Mouse (Mus musculus) small intestine, adult 2 months (tissue): ENCODE data around the gene Gskip. TPM values are rescaled to one million over a fixed set of nuclear protein-coding genes. Genes with fewer than 3 reads are reported as not detected.

Source experiments
- H3K27ac ChIP-seq: fragments of 200-500 bp; 2 replicates; pipeline ENCODE4 v1.5.1; 2012; ENCODE audit warnings: low read depth, low read length, control low read depth, inconsistent platforms; ENCODE audit not compliant: insufficient read depth
- H3K27me3 ChIP-seq: fragments of 200-500 bp; 2 replicates; pipeline ENCODE4 v1.6.1; 2012; ENCODE audit warnings: mild to moderate bottlenecking, moderate library complexity, low read length, inconsistent platforms; ENCODE audit not compliant: control insufficient read depth, insufficient read depth
- H3K36me3 ChIP-seq: fragments of 200-500 bp; 2 replicates; pipeline ENCODE4 v1.6.1; 2012; ENCODE audit warnings: mild to moderate bottlenecking, low read length, control low read depth, inconsistent platforms; ENCODE audit not compliant: control insufficient read depth, insufficient read depth
- H3K4me1 ChIP-seq: fragments of 200-500 bp; 2 replicates; pipeline ENCODE4 v1.6.1; 2012; ENCODE audit warnings: low read length, inconsistent platforms, mixed read lengths; ENCODE audit not compliant: control insufficient read depth, insufficient read depth, insufficient read length
- H3K4me3 ChIP-seq: fragments of 200-500 bp; 2 replicates; pipeline ENCODE4 v1.5.1; 2012; ENCODE audit warnings: low read depth, mild to moderate bottlenecking, control low read depth, inconsistent platforms, low read length, moderate library complexity
- CTCF ChIP-seq: fragments of 200-500 bp; IDR thresholded peaks from 2 replicates; pipeline ENCODE4 v1.5.1; 2012; ENCODE audit warnings: low read depth, mild to moderate bottlenecking, control low read depth, inconsistent platforms, low read length, moderate library complexity, mixed read lengths; ENCODE audit not compliant: insufficient replicate concordance, insufficient read length; ENCODE audit errors: extremely low read depth
- POLR2A ChIP-seq: fragments of 200-500 bp; IDR thresholded peaks from 2 replicates; pipeline ENCODE4 v1.6.1; 2012; ENCODE audit warnings: low read depth, mild to moderate bottlenecking, control low read depth, inconsistent platforms, low read length, moderate library complexity
- WGBS: fragments of 180-500 bp; shearing (Covaris S2); methylation state at CpG from one replicate; pipeline ENCODE4 v1.1.7; 2018; 5-methylcytosine and 5-hydroxymethylcytosine counted together
- polyA plus RNA-seq: library from polyadenylated mRNA; depleted of rRNA; stranded (reverse); fragments of >200 nt; gene quantifications from 2 replicates; pipeline ENCODE4 v1.2.3, GENCODE M21; 2012

Gskip gene
- polyA plus RNA-seq, 1 experiment, result 11.4 TPM

DNA sequence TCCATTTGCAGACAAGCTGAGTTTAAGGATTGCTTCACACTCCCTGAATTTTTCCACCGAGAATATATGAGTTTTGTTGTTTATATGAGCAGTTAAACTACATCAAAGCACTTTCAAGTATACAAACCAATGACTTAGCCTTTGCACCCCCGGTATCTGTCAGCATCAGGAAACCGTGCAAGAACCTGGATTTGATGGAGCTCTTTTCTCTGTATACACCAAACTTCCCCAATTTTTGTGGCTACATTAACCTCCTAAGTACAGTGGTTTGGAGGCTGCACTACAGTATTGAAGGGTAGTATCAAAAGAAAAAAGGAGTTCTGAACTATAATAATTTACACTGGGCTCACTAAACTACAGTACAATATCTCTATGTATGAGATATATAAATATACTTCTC, 5.9 kb upstream of the Gskip start:
- no peak overlapping the region for H3K27ac ChIP-seq
- peaks cover 3% of the 10 kb centered on the region; the same call in 1 of the 2 replicates for H3K4me1 ChIP-seq
- H3K4me3 ChIP-seq, result no peak overlapping the region
- 75% methylated on average over 3 of the region's 3 CpGs for WGBS
- TF ChIP-seq CTCF (no peak), POLR2A (no peak)
- H3K27me3 ChIP-seq, result no peaks in the 10 kb centered on the region
- H3K36me3 ChIP-seq, result peaks cover 17% of the 10 kb centered on the region

GRCm38 (mm10) chr12:105685001-105685691, 517 bp downstream of the Gskip start, which contains the start of gene Atg2b:
Gene Atg2b, minus strand, starts transcription at chr12:105685211.
- H3K27me3 ChIP-seq, result no peaks in the 10 kb centered on the region
- TF ChIP-seq POLR2A, result no peak; the same call in none of the 2 replicates
- TF ChIP-seq CTCF, result no peak
- peak within 1 kb of the TSS; percentile 90 for H3K4me3 ChIP-seq
- under 1% methylated on average over 73 of the region's 73 CpGs for WGBS
- H3K4me1 ChIP-seq, result peaks cover 5% of the 10 kb centered on the region
- H3K36me3 ChIP-seq, result peaks cover 1% of the 10 kb centered on the region; the same call in 1 of the 2 replicates
- peak within 1 kb of the TSS; percentile 77 for H3K27ac ChIP-seq

DNA sequence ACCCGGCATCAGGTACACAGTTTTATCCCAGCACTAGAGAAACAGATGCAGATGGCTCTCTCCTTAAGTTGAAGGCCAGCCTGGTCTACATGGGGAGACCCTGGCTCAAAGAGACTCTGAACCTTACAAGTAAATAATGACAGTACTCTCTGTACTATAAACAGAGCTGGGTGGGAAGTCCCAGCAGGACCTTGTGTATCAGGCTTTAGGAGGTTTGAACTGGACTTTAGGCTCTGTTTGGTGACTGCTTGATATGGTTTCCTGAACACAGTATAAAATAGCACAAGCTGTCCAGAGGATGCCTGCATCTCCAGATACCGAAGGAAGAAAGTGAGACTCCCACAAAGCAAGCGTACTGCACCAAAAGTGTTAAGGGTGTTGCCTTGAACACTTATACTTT, 2.2 kb downstream of the Gskip start:
- peak overlapping the region; percentile 72 for H3K27ac ChIP-seq
- peaks cover 2% of the 10 kb centered on the region for H3K36me3 ChIP-seq
- H3K4me1 ChIP-seq, result peaks cover 5% of the 10 kb centered on the region
- no peaks in the 10 kb centered on the region for H3K27me3 ChIP-seq
- WGBS, result 81% methylated on average over 3 of the region's 3 CpGs
- TF ChIP-seq CTCF (no peak), POLR2A (no peak)
- H3K4me3 ChIP-seq, result no peak overlapping the region

GRCm38 (mm10) chr12:105687416-105687815, 2.8 kb downstream of the Gskip start:
- peaks cover 5% of the 10 kb centered on the region for H3K4me1 ChIP-seq
- peak overlapping the region; percentile 72 for H3K27ac ChIP-seq
- WGBS, result 24% methylated on average over 4 of the region's 4 CpGs
- no peak for TF ChIP-seq POLR2A
- no peak for TF ChIP-seq CTCF
- peaks cover 6% of the 10 kb centered on the region for H3K36me3 ChIP-seq
- H3K4me3 ChIP-seq, result no peak overlapping the region
- H3K27me3 ChIP-seq, result no peaks in the 10 kb centered on the region

- Histone ChIP-seq H3K36me3 (peaks cover 6% of the 10 kb centered on the region), H3K4me3 (no peak overlapping the region), H3K27ac (no peak overlapping the region), H3K27me3 (no peaks in the 10 kb centered on the region), H3K4me1 (peaks cover 3% of the 10 kb centered on the region)
- TF ChIP-seq POLR2A (no peak), CTCF (no peak)
- WGBS, result 84% methylated on average over 4 of the region's 4 CpGs
Observed at GRCm38 (mm10) chr12:105688546-105688945, 3.9 kb downstream of the Gskip start.

DNA sequence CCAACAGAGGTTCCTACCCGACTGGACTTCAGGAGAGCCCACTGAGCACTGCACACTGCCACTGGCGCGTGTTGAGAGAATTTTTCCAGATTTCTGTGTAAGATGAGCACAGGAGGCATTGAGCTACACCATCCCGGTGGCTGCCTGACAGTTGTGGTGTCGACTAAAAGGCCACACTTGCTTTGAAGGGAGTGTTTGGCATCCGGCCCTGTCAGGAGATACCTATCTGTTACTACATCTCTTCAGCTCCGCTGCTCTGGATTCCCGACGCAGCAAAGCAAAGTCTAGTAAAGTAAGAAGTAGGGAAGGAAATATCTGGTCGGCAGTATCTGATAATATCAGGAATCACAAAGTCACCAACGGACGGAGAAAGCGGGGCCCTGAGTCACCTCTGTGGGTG, 4.8 kb downstream of the Gskip start:
- Histone ChIP-seq H3K27ac (no peak overlapping the region), H3K27me3 (no peaks in the 10 kb centered on the region), H3K36me3 (peaks cover 6% of the 10 kb centered on the region), H3K4me1 (peaks cover 3% of the 10 kb centered on the region), H3K4me3 (no peak overlapping the region)
- TF ChIP-seq POLR2A (no peak), CTCF (no peak)
- WGBS, result 90% methylated on average over 13 of the region's 13 CpGs

- H3K4me1 ChIP-seq, result no peaks in the 10 kb centered on the region
- no peak overlapping the region for H3K27ac ChIP-seq
- TF ChIP-seq CTCF, result no peak
- no peak for TF ChIP-seq POLR2A
- peaks cover 11% of the 10 kb centered on the region for H3K36me3 ChIP-seq
- H3K27me3 ChIP-seq, result no peaks in the 10 kb centered on the region
- no peak overlapping the region for H3K4me3 ChIP-seq
- WGBS, result 100% methylated on average over 2 of the region's 2 CpGs
Observed at GRCm38 (mm10) chr12:105694021-105694420, 9.4 kb downstream of the Gskip start.

GRCm38 (mm10) chr12:105695848-105696247, 11.2 kb downstream of the Gskip start:
- no peak overlapping the region for H3K27ac ChIP-seq
- WGBS, result 84% methylated on average over 7 of the region's 7 CpGs
- no peaks in the 10 kb centered on the region for H3K27me3 ChIP-seq
- H3K4me1 ChIP-seq, result no peaks in the 10 kb centered on the region
- peaks cover 18% of the 10 kb centered on the region for H3K36me3 ChIP-seq
- TF ChIP-seq POLR2A (no peak), CTCF (no peak)
- no peak overlapping the region for H3K4me3 ChIP-seq
